Mouse (Mus musculus): ENCODE data around the gene Ptprg. TPM values are rescaled to one million over a fixed set of nuclear protein-coding genes. Genes with fewer than 3 reads are reported as not detected.
"Not testable (repeated sequence)": the region's sequence is repeated elsewhere in the genome, so short reads cannot be mapped to it uniquely, and the experiment has no call there.

Ptprg gene
- polyA plus RNA-seq, 1 experiment from 2014 or later: 48.1 TPM

GRCm38 (mm10) chr14:11934556-11934955 lies 381.2 kb downstream of the Ptprg start:
- H3K9ac ChIP-seq: no peak overlapping the region
- H3K4me2 ChIP-seq: no peak overlapping the region
- no peaks in the 10 kb centered on the region for H3K36me3 ChIP-seq
- no peaks in the 10 kb centered on the region for H3K27me3 ChIP-seq
- ATAC-seq (ENCODE audit: low FRiP score, low read depth): no peak
- H3K27ac ChIP-seq (replicated peaks): no peak overlapping the region
- no peaks in the 10 kb centered on the region for H3K4me1 ChIP-seq (replicated peaks)
- 79% methylated on average over 2 of the region's 2 CpGs for WGBS
- no peak overlapping the region for H3K4me3 ChIP-seq
- H3K9me3 ChIP-seq: no peaks in the 10 kb centered on the region

DNA sequence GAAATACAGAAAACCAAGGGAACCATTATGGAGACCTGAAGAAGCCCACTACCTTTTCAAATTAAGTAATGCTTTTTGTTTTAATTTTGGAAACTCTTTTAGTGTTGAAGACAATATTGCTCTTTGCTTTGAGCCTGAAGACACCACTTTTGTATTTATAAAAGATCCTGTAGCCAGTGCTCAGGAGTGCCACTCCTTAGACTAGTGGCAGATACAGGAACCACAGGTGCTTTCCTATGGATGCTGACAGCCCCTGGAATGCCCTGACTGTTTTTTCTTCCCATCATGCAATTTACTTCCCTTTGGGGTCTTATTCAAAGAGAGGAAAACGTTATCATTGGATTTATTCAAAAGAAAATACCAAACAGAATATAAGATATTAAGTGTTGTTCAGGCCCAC lies 381.9 kb downstream of the Ptprg start:
- Histone ChIP-seq H3K4me1 (replicated peaks) (no peaks in the 10 kb centered on the region), H3K27me3 (no peaks in the 10 kb centered on the region), H3K27ac (replicated peaks) (no peak overlapping the region), H3K4me3 (no peak overlapping the region), H3K9ac (no peak overlapping the region), H3K4me2 (no peak overlapping the region), H3K9me3 (no peaks in the 10 kb centered on the region), H3K36me3 (no peaks in the 10 kb centered on the region)
- no peak for ATAC-seq (ENCODE audit: low FRiP score, low read depth)
- whole genome bisulfite sequencing: 40% methylated on average over 1 of the region's 1 CpGs

DNA sequence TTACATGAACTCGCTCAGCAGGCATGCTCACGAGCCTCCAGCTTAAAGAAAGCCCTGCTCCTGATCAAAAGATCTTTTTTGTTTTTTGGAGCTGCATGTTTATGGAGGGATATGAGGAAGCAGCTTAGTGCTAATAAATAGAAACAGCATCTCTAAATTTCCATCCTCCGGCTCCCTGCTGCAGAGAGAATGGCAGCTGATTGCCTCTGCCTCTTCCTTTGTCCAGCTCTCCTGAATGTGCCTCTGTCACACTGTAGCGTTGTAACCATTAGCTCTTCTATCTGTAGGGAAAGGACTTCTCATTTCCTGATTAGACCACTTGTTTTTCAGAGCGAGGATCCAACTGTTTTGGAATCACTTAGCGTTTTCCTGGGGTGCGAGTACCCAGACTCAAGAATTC lies 382.4 kb downstream of the Ptprg start:
- H3K27ac ChIP-seq (replicated peaks): no peak overlapping the region
- no peak for ATAC-seq (ENCODE audit: low FRiP score, low read depth)
- 77% methylated on average over 7 of the region's 7 CpGs for WGBS

GRCm38 (mm10) chr14:11938912-11939311 lies 385.6 kb downstream of the Ptprg start:
- H3K4me3 ChIP-seq: no peak overlapping the region
- 83% methylated on average over 4 of the region's 4 CpGs for WGBS
- H3K36me3 ChIP-seq: no peaks in the 10 kb centered on the region
- H3K9me3 ChIP-seq: no peaks in the 10 kb centered on the region
- H3K27me3 ChIP-seq: no peaks in the 10 kb centered on the region
- ATAC-seq (ENCODE audit: low FRiP score, low read depth): no peak
- no peak overlapping the region for H3K9ac ChIP-seq
- H3K4me1 ChIP-seq (replicated peaks): no peaks in the 10 kb centered on the region; the same call in 1 of the 2 replicates
- H3K4me2 ChIP-seq: no peak overlapping the region
- H3K27ac ChIP-seq (replicated peaks): no peak overlapping the region

More for the DNA sequence above, 382.4 kb downstream of the Ptprg start:
- Histone ChIP-seq H3K4me3 (no peak overlapping the region), H3K36me3 (no peaks in the 10 kb centered on the region), H3K4me1 (replicated peaks) (no peaks in the 10 kb centered on the region), H3K9ac (no peak overlapping the region), H3K4me2 (no peak overlapping the region), H3K9me3 (no peaks in the 10 kb centered on the region), H3K27me3 (no peaks in the 10 kb centered on the region)

DNA sequence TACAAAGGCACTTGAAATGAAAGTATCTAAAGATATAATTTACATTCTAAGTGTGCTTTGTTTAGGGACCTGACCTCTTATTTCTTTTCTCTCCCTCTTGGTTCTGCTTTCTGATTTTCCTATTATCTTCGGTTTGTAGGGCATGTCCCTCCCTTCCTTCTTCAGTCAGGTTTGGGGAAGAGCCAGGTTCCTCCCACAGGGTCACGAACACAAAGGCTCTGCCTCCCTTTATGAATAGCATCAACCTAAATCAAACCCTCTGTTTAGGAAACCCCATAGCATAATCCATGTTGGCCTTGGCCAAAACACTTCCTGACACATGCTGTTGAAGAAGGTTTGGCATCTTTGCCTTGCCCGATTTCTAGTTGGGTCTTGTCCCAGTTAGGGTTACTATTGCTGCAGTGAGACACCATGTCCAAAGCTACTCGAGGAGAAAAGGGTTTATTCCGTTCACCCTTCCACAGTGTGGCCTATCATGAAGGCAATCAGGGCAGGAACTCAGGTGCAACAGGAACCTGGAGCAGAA lies 388.7 kb downstream of the Ptprg start:
- Histone ChIP-seq H3K27ac (replicated peaks) (no peak overlapping the region), H3K9me3 (no peaks in the 10 kb centered on the region), H3K9ac (no peak overlapping the region), H3K27me3 (no peaks in the 10 kb centered on the region), H3K36me3 (no peaks in the 10 kb centered on the region), H3K4me2 (no peak overlapping the region), H3K4me3 (no peak overlapping the region), H3K4me1 (replicated peaks) (no peaks in the 10 kb centered on the region; the same call in 1 of the 2 replicates)
- WGBS: 66% methylated on average over 5 of the region's 5 CpGs
- ATAC-seq (ENCODE audit: low FRiP score, low read depth): no peak

- 80% methylated on average over 6 of the region's 6 CpGs for WGBS
- Histone ChIP-seq H3K4me2 (no peak overlapping the region), H3K27ac (replicated peaks) (no peak overlapping the region), H3K4me3 (no peak overlapping the region), H3K4me1 (replicated peaks) (no peaks in the 10 kb centered on the region), H3K9ac (no peak overlapping the region), H3K36me3 (no peaks in the 10 kb centered on the region), H3K27me3 (no peaks in the 10 kb centered on the region), H3K9me3 (no peaks in the 10 kb centered on the region)
- ATAC-seq (ENCODE audit: low FRiP score, low read depth): no peak
Measured at GRCm38 (mm10) chr14:11950379-11950778, 397.0 kb downstream of the Ptprg start.

DNA sequence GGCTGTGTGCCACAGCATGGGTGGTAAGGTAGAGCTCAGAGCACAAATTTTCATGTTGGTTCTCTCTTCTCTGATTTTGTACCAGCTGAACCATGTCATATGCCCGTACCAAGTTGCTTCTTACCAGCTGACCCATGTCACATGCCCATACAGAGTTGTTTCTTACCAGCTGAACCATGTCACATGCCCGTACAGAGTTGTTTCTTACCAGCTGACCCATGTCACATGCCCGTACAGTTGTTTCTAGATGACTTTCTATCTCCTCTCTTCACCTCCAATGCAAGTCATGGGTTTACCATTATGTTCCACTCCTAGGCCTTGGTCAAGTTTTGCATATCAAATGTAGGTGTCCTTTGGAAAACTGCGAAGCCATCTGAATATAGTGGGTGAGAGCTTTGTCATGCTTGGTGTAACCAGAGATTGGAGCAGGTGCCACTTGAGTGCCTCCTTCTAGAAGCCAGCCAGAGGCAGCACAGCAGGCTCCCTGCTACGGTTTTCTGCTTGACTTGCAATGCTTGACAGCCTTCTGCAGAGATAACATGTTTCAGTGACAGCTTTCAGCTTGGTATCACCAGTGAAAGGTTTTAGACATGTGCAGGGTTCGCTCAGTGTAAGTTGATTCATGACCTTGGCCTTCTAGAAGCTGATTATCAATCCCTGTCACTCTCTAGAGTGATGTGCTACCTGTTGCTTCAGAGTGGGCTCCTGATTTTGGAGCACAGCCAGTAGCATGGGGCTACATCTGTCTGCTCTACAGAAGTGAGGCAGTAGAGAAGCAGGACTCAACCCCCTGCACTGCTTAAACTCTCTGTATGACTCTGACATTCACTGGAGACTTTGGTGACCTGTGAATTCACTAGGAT lies 401.9 kb downstream of the Ptprg start:
- Histone ChIP-seq H3K27me3 (no peaks in the 10 kb centered on the region), H3K9me3 (no peaks in the 10 kb centered on the region), H3K9ac (no peak overlapping the region), H3K4me1 (replicated peaks) (peaks cover 6% of the 10 kb centered on the region), H3K27ac (replicated peaks) (no peak overlapping the region), H3K4me2 (no peak overlapping the region), H3K36me3 (no peaks in the 10 kb centered on the region), H3K4me3 (no peak overlapping the region)
- 73% methylated on average over 6 of the region's 6 CpGs for WGBS
- ATAC-seq (ENCODE audit: low FRiP score, low read depth): no peak

- Histone ChIP-seq H3K9me3 (no peaks in the 10 kb centered on the region), H3K27ac (replicated peaks) (no peak overlapping the region), H3K9ac (no peak overlapping the region), H3K36me3 (no peaks in the 10 kb centered on the region), H3K4me1 (replicated peaks) (peaks cover 8% of the 10 kb centered on the region), H3K4me2 (no peak overlapping the region), H3K27me3 (no peaks in the 10 kb centered on the region), H3K4me3 (no peak overlapping the region)
- peak; percentile 69 for ATAC-seq (ENCODE audit: low FRiP score, low read depth)
- 53% methylated on average over 15 of the region's 15 CpGs for WGBS
Measured at GRCm38 (mm10) chr14:11960269-11961121, 407.2 kb downstream of the Ptprg start.

GRCm38 (mm10) chr14:11962101-11962500 lies 408.8 kb downstream of the Ptprg start:
- ATAC-seq (ENCODE audit: low FRiP score, low read depth): no peak
- no peak overlapping the region for H3K9ac ChIP-seq
- H3K4me2 ChIP-seq: no peak overlapping the region
- WGBS: 88% methylated on average over 5 of the region's 5 CpGs
- H3K27ac ChIP-seq (replicated peaks): no peak overlapping the region
- H3K36me3 ChIP-seq: no peaks in the 10 kb centered on the region
- H3K4me3 ChIP-seq: no peak overlapping the region
- no peaks in the 10 kb centered on the region for H3K9me3 ChIP-seq
- no peaks in the 10 kb centered on the region for H3K27me3 ChIP-seq
- peaks cover 5% of the 10 kb centered on the region for H3K4me1 ChIP-seq (replicated peaks)

- no peak for ATAC-seq (ENCODE audit: low FRiP score, low read depth)
- Histone ChIP-seq H3K9me3 (no peaks in the 10 kb centered on the region), H3K4me2 (no peak overlapping the region), H3K27me3 (no peaks in the 10 kb centered on the region), H3K36me3 (no peaks in the 10 kb centered on the region), H3K27ac (replicated peaks) (no peak overlapping the region), H3K4me1 (replicated peaks) (peaks cover 5% of the 10 kb centered on the region), H3K4me3 (no peak overlapping the region), H3K9ac (no peak overlapping the region)
- WGBS: 87% methylated on average over 8 of the region's 8 CpGs
Measured at GRCm38 (mm10) chr14:11962561-11962960, 409.2 kb downstream of the Ptprg start.

DNA sequence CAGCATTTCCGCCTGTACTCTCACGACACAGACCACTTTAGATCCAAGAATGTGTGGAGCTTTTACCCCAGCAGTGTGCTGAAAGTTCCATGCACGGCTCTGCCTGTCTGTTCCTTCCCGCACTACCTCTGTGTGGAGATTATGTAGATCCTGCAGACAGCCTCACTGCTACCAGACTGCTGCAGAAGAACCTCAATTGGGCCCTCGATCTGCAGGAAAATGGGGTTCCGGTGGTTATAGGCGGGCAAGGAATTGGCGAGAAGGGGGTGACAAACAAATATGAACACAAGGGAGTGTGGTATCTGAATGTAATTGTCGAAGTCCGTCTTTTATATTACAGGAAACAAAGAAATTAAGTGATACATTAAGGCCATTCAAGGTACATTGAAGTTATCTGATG lies 410.5 kb downstream of the Ptprg start:
- H3K9ac ChIP-seq: no peak overlapping the region
- no peak overlapping the region for H3K4me2 ChIP-seq
- H3K9me3 ChIP-seq: no peaks in the 10 kb centered on the region
- peaks cover 5% of the 10 kb centered on the region for H3K4me1 ChIP-seq (replicated peaks)
- H3K36me3 ChIP-seq: no peaks in the 10 kb centered on the region
- no peak for ATAC-seq (ENCODE audit: low FRiP score, low read depth)
- no peak overlapping the region for H3K4me3 ChIP-seq
- H3K27me3 ChIP-seq: no peaks in the 10 kb centered on the region
- H3K27ac ChIP-seq (replicated peaks): no peak overlapping the region
- 96% methylated on average over 10 of the region's 10 CpGs for WGBS

- WGBS: 100% methylated on average over 1 of the region's 1 CpGs
- not testable (repeated sequence) for H3K4me1 ChIP-seq (replicated peaks); H3K36me3 ChIP-seq; H3K27me3 ChIP-seq; H3K4me2 ChIP-seq; H3K27ac ChIP-seq (replicated peaks); ATAC-seq (ENCODE audit: low FRiP score, low read depth); H3K9me3 ChIP-seq; H3K9ac ChIP-seq; H3K4me3 ChIP-seq
Measured at GRCm38 (mm10) chr14:11964326-11964725, 411.0 kb downstream of the Ptprg start.
